Mouse (Mus musculus) thymus, postnatal 4 days (tissue): ENCODE measurements around the gene Ccdc124.

Experiments used
- DNase-seq: peaks from one replicate; pipeline ENCODE4 v3.0.0; 2021

Ccdc124 gene

GRCm38 (mm10) chr8:70868559-70869198 is 5.1 kb downstream of the Ccdc124 start:
- DNase-seq: peak; percentile 78

GRCm38 (mm10) chr8:70866566-70866965 is 7.2 kb downstream of the Ccdc124 start:
- no peak for DNase-seq

- DNase-seq: no peak
Measured at GRCm38 (mm10) chr8:70866001-70866520, 7.7 kb downstream of the Ccdc124 start.

GRCm38 (mm10) chr8:70865350-70866000 is 8.3 kb downstream of the Ccdc124 start:
- peak; percentile 98 for DNase-seq

- peak; percentile 61 for DNase-seq
Measured at GRCm38 (mm10) chr8:70864712-70865221, 9.0 kb downstream of the Ccdc124 start.

GRCm38 (mm10) chr8:70863956-70864711 is 9.6 kb downstream of the Ccdc124 start:
- peak; percentile 54 for DNase-seq

GRCm38 (mm10) chr8:70862824-70863641 is 10.7 kb downstream of the Ccdc124 start, which contains the start of gene Kcnn1:
Kcnn1 (minus strand) TSS chr8:70863258.
- DNase-seq: peak; percentile 64

- peak; percentile 68 for DNase-seq
Measured at GRCm38 (mm10) chr8:70857516-70857915, 16.2 kb downstream of the Ccdc124 start.

- peak; percentile 79 for DNase-seq
Measured at GRCm38 (mm10) chr8:70856541-70857197, 17.1 kb downstream of the Ccdc124 start.

GRCm38 (mm10) chr8:70856028-70856427 is 17.7 kb downstream of the Ccdc124 start:
- no peak for DNase-seq

GRCm38 (mm10) chr8:70853863-70854262 is 19.9 kb downstream of the Ccdc124 start:
- no peak for DNase-seq

- no peak for DNase-seq
Measured at GRCm38 (mm10) chr8:70852595-70853231, 21.0 kb downstream of the Ccdc124 start.

GRCm38 (mm10) chr8:70851837-70852236 is 21.9 kb downstream of the Ccdc124 start:
- DNase-seq: no peak

GRCm38 (mm10) chr8:70850947-70851346 is 22.8 kb downstream of the Ccdc124 start:
- no peak for DNase-seq

- no peak for DNase-seq
Measured at GRCm38 (mm10) chr8:70850132-70850845, 23.4 kb downstream of the Ccdc124 start.

GRCm38 (mm10) chr8:70849333-70849990 is 24.3 kb downstream of the Ccdc124 start:
- DNase-seq: no peak

GRCm38 (mm10) chr8:70846371-70847154 is 27.2 kb downstream of the Ccdc124 start:
- DNase-seq: peak; percentile 80

- no peak for DNase-seq
Measured at GRCm38 (mm10) chr8:70845108-70845507, 28.6 kb downstream of the Ccdc124 start.

GRCm38 (mm10) chr8:70844523-70844922 is 29.2 kb downstream of the Ccdc124 start:
- peak; percentile 97 for DNase-seq
